Mouse (Mus musculus): ENCODE results near the gene Bcap31. TPM values are rescaled to one million over a fixed set of nuclear protein-coding genes. Genes with fewer than 3 reads are reported as not detected.

Gene Bcap31
- total and polyA plus RNA-seq, 3 experiments, result 119 to 239 (median 176) TPM

DNA sequence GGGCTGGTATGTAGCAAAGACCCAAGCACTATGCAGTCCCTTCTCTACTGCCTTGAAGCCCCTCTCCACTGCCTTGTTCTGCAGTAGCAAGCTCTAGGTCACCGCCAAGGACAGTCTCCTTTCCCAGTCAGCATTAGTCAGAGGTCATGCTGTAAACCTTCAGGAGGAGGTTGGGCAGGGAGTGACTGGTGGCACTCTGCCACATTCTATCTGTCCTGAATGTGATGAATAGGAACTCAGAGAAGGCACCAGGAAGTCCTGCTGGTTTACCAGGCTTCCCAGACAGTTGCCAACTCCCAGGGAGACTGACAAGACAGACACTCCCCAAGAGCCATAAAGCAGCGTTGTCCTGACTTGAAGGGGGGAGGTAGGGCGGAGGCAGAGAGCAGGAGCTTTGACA is 30.3 kb downstream of the Bcap31 start:
- no peak overlapping the region for H3K4me3 ChIP-seq (replicated peaks in 1 of 3; ENCODE audit: low read depth in 2 of 3, low read length in 2 of 3, poor library complexity in 1 of 3)
- no peak overlapping the region for H3K4me2 ChIP-seq (ENCODE audit: insufficient read depth, low read depth, poor library complexity, severe bottlenecking)
- no peak overlapping the region for H3K9ac ChIP-seq (ENCODE audit: insufficient read depth, low read depth)
- H3K27ac ChIP-seq (ENCODE audit: insufficient read depth, low read depth), result no peak overlapping the region
- dilution Hi-C loops (cut with MboI; ENCODE audit: extremely low pct_ligation_motif_present, extremely low pct_unique_long_range_greater_than_20kb, low sequenced_read_pairs) (no loop called here), in situ Hi-C loops (cut with MboI; ENCODE audit: low pct_ligation_motif_present, low pct_unique_long_range_greater_than_20kb, low sequenced_read_pairs) (no loop called here)
- H3K4me1 ChIP-seq (ENCODE audit: control insufficient read depth in 1 of 2, insufficient read depth in 2 of 2), result peaks cover 0 to 1% of the 10 kb centered on the region in 2 experiments; a peak in 1 of 4 replicates
- no peaks in the 10 kb centered on the region for H3K9me3 ChIP-seq (replicated peaks; ENCODE audit: low read length)
- H3K79me2 ChIP-seq (replicated peaks; ENCODE audit: control insufficient read depth, extremely low read depth, insufficient read depth, poor library complexity, severe bottlenecking), result no peaks in the 10 kb centered on the region
- TF ChIP-seq ZKSCAN1 (IDR thresholded peaks at IDR 0.05; ENCODE audit: borderline replicate concordance, low read depth, low read length) (no peak), NELFE (IDR thresholded peaks at IDR 0.05; ENCODE audit: low read depth, low read length) (no peak), CHD1 (IDR thresholded peaks at IDR 0.05; ENCODE audit: low read depth, low read length) (no peak), MYC (IDR thresholded peaks at IDR 0.05; ENCODE audit: low read depth, low read length) (no peak), EP300 (IDR thresholded peaks at IDR 0.05; ENCODE audit: low read length) (no peak), MAFK (IDR thresholded peaks at IDR 0.05; ENCODE audit: insufficient replicate concordance, low read length) (no peak), ZC3H11A (IDR thresholded peaks at IDR 0.05; ENCODE audit: low read depth, low read length) (no peak), ELF1 (IDR thresholded peaks at IDR 0.05; ENCODE audit: low read depth, low read length) (no peak), MEF2A (IDR thresholded peaks at IDR 0.05; ENCODE audit: borderline replicate concordance, low read depth, low read length) (no peak), CHD2 (IDR thresholded peaks at IDR 0.05; ENCODE audit: low read length) (no peak), PAX5 (IDR thresholded peaks at IDR 0.05; ENCODE audit: low read length) (no peak), CTCF (conservative IDR thresholded peaks at IDR 0.05 in 1 of 2, IDR thresholded peaks at IDR 0.05 in 1 of 2; ENCODE audit: low read depth in 2 of 2, low read length in 2 of 2) (no peak), USF1 (IDR thresholded peaks at IDR 0.05; ENCODE audit: low read depth, low read length) (no peak), JUND (conservative IDR thresholded peaks at IDR 0.05; ENCODE audit: low read depth, low read length) (no peak), TCF12 (IDR thresholded peaks at IDR 0.05; ENCODE audit: low read depth, low read length) (no peak), TBP (conservative IDR thresholded peaks at IDR 0.05; ENCODE audit: low read depth, low read length) (no peak), POLR2A (IDR thresholded peaks at IDR 0.05; ENCODE audit: low read depth, low read length) (no peak), E2F4 (IDR thresholded peaks at IDR 0.05; ENCODE audit: insufficient replicate concordance, low read depth, low read length) (no peak)
- no peaks in the 10 kb centered on the region for H3K27me3 ChIP-seq (replicated peaks)
- DNase-seq (ENCODE audit: extremely low read depth), result no peak
- H3K36me3 ChIP-seq (replicated peaks in 1 of 2; ENCODE audit: control insufficient read depth in 1 of 2, insufficient read depth in 1 of 2, low read length in 1 of 2), result peaks cover 72 to 95% of the 10 kb centered on the region in 2 experiments

DNA sequence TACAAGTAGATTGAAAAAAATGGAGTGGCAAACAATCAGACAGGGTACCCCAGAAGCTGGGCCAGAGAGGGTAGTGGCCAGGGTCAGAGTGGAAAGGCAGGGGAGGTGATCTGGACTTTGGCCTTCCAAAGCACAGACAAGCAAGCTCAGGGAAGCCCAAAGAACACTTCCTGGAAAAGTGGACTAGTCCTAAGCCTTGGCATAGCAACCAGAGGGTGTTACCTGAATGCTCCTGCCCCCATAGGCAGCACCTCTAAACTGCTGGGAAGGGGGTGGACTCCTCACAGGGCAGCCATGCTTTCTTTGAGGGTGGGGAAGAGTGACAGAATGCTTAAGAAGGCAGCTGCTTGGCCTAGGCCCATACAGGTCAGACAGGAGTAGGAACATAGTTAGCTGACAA is 31.0 kb downstream of the Bcap31 start:
- TF ChIP-seq ZKSCAN1 (IDR thresholded peaks at IDR 0.05; ENCODE audit: borderline replicate concordance, low read depth, low read length) (no peak), UBTF (IDR thresholded peaks at IDR 0.05; ENCODE audit: low read depth, low read length) (no peak), ZC3H11A (IDR thresholded peaks at IDR 0.05; ENCODE audit: low read depth, low read length) (no peak), MXI1 (IDR thresholded peaks at IDR 0.05; ENCODE audit: low read depth, low read length) (no peak)
- no peak overlapping the region for H3K27ac ChIP-seq (ENCODE audit: insufficient read depth, low read depth)
- H3K27me3 ChIP-seq (replicated peaks), result no peaks in the 10 kb centered on the region
- no peak overlapping the region for H3K9ac ChIP-seq (ENCODE audit: insufficient read depth, low read depth)
- no peaks in the 10 kb centered on the region for H3K79me2 ChIP-seq (replicated peaks; ENCODE audit: control insufficient read depth, extremely low read depth, insufficient read depth, poor library complexity, severe bottlenecking)
- no peaks in the 10 kb centered on the region for H3K4me1 ChIP-seq (ENCODE audit: control insufficient read depth in 1 of 2, insufficient read depth in 2 of 2)
- peaks cover 75 to 96% of the 10 kb centered on the region in 2 experiments for H3K36me3 ChIP-seq (replicated peaks in 1 of 2; ENCODE audit: control insufficient read depth in 1 of 2, insufficient read depth in 1 of 2, low read length in 1 of 2)
- no peaks in the 10 kb centered on the region for H3K9me3 ChIP-seq (replicated peaks; ENCODE audit: low read length)
- dilution Hi-C loops (cut with MboI; ENCODE audit: extremely low pct_ligation_motif_present, extremely low pct_unique_long_range_greater_than_20kb, low sequenced_read_pairs), result no loop called here
- DNase-seq (ENCODE audit: extremely low read depth), result no peak
- in situ Hi-C loops (cut with MboI; ENCODE audit: low pct_ligation_motif_present, low pct_unique_long_range_greater_than_20kb, low sequenced_read_pairs), result no loop called here
- no peak overlapping the region for H3K4me3 ChIP-seq (replicated peaks in 1 of 3; ENCODE audit: low read depth in 2 of 3, low read length in 2 of 3, poor library complexity in 1 of 3)
- H3K4me2 ChIP-seq (ENCODE audit: insufficient read depth, low read depth, poor library complexity, severe bottlenecking), result no peak overlapping the region
